Mouse (Mus musculus) embryonic facial prominence, embryonic 14.5 days (tissue): Measurements from ENCODE around the gene Cd9. TPM values are rescaled to one million over a fixed set of nuclear protein-coding genes. Genes with fewer than 3 reads are reported as not detected.

Experiments used
- ATAC-seq: fragments of 200-750 bp; cut with Nextera tagmentation; 2 replicates; pipeline ENCODE4 v1.8.0; 2017; ENCODE audit warnings: low read depth, moderate number of reproducible peaks, moderate TSS enrichment
- DNase-seq: peaks from one replicate; pipeline ENCODE4 v3.0.0-alpha.2; 2015; ENCODE audit warnings: low spot score
- H3K27ac ChIP-seq: fragments of 300-500 bp; sonication (generic); replicated peaks from 2 replicates; pipeline ENCODE4 v1.5.1; 2014; ENCODE audit warnings: low read depth, mild to moderate bottlenecking, low read length, moderate library complexity
- H3K27me3 ChIP-seq: fragments of 300-500 bp; sonication (generic); replicated peaks from 2 replicates; pipeline ENCODE4 v1.6.1; 2014; ENCODE audit warnings: low read length; ENCODE audit not compliant: control insufficient read depth, insufficient read depth
- H3K36me3 ChIP-seq: fragments of 300-500 bp; sonication (generic); 2 replicates; pipeline ENCODE4 v1.6.1; 2014; ENCODE audit warnings: low read length, mixed read lengths; ENCODE audit not compliant: control insufficient read depth, insufficient read depth
- H3K4me1 ChIP-seq: fragments of 300-500 bp; sonication (generic); 2 replicates; pipeline ENCODE4 v1.6.1; 2014; ENCODE audit warnings: antibody characterized with exemption, low read length; ENCODE audit not compliant: control insufficient read depth, insufficient read depth
- H3K4me2 ChIP-seq: fragments of 300-500 bp; sonication (generic); 2 replicates; pipeline ENCODE4 v1.6.1; 2014; ENCODE audit warnings: low read depth, mild to moderate bottlenecking, low read length, moderate library complexity, mixed read lengths
- H3K4me3 ChIP-seq: fragments of 300-500 bp; sonication (generic); 2 replicates; pipeline ENCODE4 v1.5.1; 2014; ENCODE audit warnings: low read depth, mild to moderate bottlenecking, low read length
- H3K9ac ChIP-seq: fragments of 300-500 bp; sonication (generic); 2 replicates; pipeline ENCODE4 v1.6.1; 2014; ENCODE audit warnings: low read depth, mild to moderate bottlenecking, low read length, moderate library complexity, mixed read lengths
- H3K9me3 ChIP-seq: fragments of 300-500 bp; sonication (generic); 2 replicates; pipeline ENCODE4 v1.6.1; 2016; ENCODE audit warnings: low read length; ENCODE audit not compliant: control insufficient read depth
- WGBS: fragments of 180-500 bp; shearing (Covaris S2); extraction: QIAGEN DNeasy Blood & Tissue Kit; methylation state at CpG from one replicate; pipeline ENCODE4 v1.1.7; 2014; 5-methylcytosine and 5-hydroxymethylcytosine counted together
- polyA plus RNA-seq: library from polyadenylated mRNA; unstranded; fragments of >200 nt; fragmentation: Nextera tagmentation; extraction: Ambion mirVana; gene quantifications from 2 replicates; pipeline ENCODE4 v1.2.1, GENCODE M21; 2014

The Cd9 gene
- polyA plus RNA-seq, 1 experiment from 2014 or later = 245 TPM

DNA sequence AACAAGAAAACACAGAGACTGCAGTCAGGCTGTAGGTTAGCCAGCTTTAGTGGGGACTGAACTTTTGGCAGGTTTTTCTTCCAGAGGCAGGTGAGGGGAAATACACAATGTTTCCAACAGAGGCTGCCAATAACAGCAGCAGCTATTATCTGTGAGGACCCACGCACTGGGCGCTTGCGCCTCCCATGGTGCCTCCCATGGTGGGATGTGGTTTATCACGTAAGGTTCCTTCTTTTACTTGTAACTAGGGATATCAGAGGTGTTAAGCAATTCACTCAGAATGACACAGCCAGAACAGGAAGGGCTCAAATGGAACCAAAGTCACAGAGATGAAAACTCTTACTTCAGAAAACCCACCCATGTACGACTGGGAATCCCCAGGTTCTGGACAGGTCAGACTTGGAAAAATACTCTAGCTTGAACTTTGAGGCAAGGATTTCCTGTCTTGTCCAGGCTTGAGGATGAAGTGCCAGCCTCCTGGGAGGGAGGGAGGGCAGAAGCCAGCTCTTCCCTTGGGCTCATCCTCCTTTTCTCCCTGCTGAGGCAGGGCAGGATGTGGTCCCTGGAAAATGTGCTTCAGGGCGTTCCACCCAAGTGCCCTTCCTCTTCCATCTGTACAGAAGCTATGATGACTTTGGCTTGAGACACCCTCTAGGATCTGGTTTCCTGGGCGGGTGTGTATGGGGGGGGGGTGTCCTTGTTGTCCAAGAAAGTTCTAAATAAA lies 12.8 kb downstream of the Cd9 start:
- WGBS = 36% methylated on average over 7 of the region's 7 CpGs
- Histone ChIP-seq H3K4me1 (peaks cover 50% of the 10 kb centered on the region), H3K36me3 (no peaks in the 10 kb centered on the region), H3K9ac (no peak overlapping the region), H3K4me3 (no peak overlapping the region), H3K4me2 (peak overlapping the region; percentile 30; the same call in 1 of the 2 replicates), H3K9me3 (no peaks in the 10 kb centered on the region), H3K27ac (peak overlapping the region; percentile 66), H3K27me3 (no peaks in the 10 kb centered on the region)
- no peak for ATAC-seq
- no peak for DNase-seq

GRCm38 (mm10) chr6:125480396-125481361 lies 13.9 kb downstream of the Cd9 start:
- H3K4me1 ChIP-seq = peaks cover 53% of the 10 kb centered on the region

GRCm38 (mm10) chr6:125479359-125479758 lies 15.2 kb downstream of the Cd9 start:
- Histone ChIP-seq H3K27ac (0 out of 2 replicates have a peak overlapping the region, but pooled peaks have one; percentile 70), H3K36me3 (no peaks in the 10 kb centered on the region), H3K27me3 (no peaks in the 10 kb centered on the region), H3K4me3 (no peak overlapping the region), H3K4me2 (no peak overlapping the region), H3K9ac (no peak overlapping the region), H3K9me3 (no peaks in the 10 kb centered on the region), H3K4me1 (peaks cover 58% of the 10 kb centered on the region)
- DNase-seq (no peak), ATAC-seq (no peak)
- 85% methylated on average over 9 of the region's 9 CpGs for WGBS

More at GRCm38 (mm10) chr6:125480396-125481361, 13.9 kb downstream of the Cd9 start:
- Histone ChIP-seq H3K27ac (peak overlapping the region; percentile 66), H3K27me3 (no peaks in the 10 kb centered on the region), H3K4me2 (peak overlapping the region; percentile 30), H3K36me3 (no peaks in the 10 kb centered on the region), H3K9ac (peak overlapping the region; percentile 9; the same call in 1 of the 2 replicates), H3K9me3 (no peaks in the 10 kb centered on the region), H3K4me3 (no peak overlapping the region)
- peak; percentile 24 for ATAC-seq
- WGBS = 32% methylated on average over 12 of the region's 12 CpGs
- DNase-seq = no peak

DNA sequence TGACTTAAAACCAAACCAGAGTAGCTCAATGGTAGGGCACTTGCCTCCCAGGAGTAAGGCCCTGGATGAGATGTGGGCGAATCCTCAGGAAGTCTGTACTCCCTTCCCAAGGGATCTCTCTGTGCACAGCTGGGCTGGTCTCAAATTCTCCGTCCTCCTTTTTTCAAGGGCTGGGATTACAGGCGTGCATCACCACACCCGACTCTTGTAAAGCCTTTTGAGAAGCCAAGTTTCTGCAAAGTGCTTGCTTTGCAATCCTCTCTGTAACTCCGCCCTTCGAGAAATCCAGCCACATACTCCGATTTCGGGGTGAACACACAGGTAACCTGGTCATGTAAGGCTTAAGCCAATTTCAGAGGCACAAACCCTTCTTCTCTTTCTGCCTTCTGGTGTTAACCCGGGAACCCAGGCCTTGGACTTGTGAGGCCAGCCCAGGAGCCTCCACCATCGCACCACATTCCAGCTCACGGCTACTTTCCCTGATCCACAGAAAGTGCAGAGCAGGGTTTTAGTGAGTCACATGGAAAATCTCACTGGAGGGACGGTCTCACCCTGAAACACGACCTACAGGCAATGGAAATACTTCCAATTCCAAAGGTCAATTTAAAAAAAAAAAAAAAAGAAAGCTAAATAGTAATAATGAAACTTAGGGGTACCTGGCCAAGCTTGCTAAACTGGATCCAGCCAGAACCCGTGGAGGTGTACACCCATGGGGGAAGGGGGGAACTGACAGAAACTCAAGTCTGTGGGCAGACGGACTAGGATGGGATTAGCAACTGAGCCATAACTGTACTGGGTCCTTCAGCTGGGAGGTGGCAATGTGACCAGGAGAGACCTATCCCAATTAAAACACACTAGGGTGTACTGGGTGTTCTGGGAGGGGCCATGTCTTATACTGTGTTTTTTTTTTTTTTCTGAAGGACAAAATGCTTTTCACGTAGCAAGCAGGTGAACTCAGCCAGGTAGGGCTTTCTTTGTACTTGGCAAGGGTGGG lies 16.2 kb downstream of the Cd9 start:
- peak; percentile 72 for DNase-seq
- Histone ChIP-seq H3K4me3 (no peak overlapping the region), H3K9me3 (no peaks in the 10 kb centered on the region), H3K4me2 (no peak overlapping the region), H3K27ac (peak overlapping the region; percentile 70), H3K36me3 (no peaks in the 10 kb centered on the region), H3K4me1 (peaks cover 54% of the 10 kb centered on the region), H3K9ac (no peak overlapping the region), H3K27me3 (no peaks in the 10 kb centered on the region)
- ATAC-seq = peak; percentile 38
- WGBS = 60% methylated on average over 16 of the region's 16 CpGs

- Histone ChIP-seq H3K27me3 (no peaks in the 10 kb centered on the region), H3K4me3 (no peak overlapping the region), H3K4me1 (peaks cover 45% of the 10 kb centered on the region), H3K4me2 (no peak overlapping the region), H3K9me3 (no peaks in the 10 kb centered on the region), H3K36me3 (no peaks in the 10 kb centered on the region), H3K27ac (peak overlapping the region; percentile 70), H3K9ac (0 out of 2 replicates have a peak overlapping the region, but pooled peaks have one; percentile 9)
- WGBS = 60% methylated on average over 9 of the region's 9 CpGs
- no peak for ATAC-seq
- DNase-seq = no peak
Measured at GRCm38 (mm10) chr6:125476826-125477589, 17.6 kb downstream of the Cd9 start.

- Histone ChIP-seq H3K4me3 (no peak overlapping the region), H3K9ac (0 out of 2 replicates have a peak overlapping the region, but pooled peaks have one; percentile 9), H3K36me3 (no peaks in the 10 kb centered on the region), H3K4me2 (no peak overlapping the region), H3K27ac (peak overlapping the region; percentile 70), H3K4me1 (peaks cover 36% of the 10 kb centered on the region), H3K9me3 (no peaks in the 10 kb centered on the region), H3K27me3 (no peaks in the 10 kb centered on the region)
- DNase-seq (no peak), ATAC-seq (no peak)
- 39% methylated on average over 8 of the region's 8 CpGs for WGBS
Measured at GRCm38 (mm10) chr6:125476090-125476489, 18.5 kb downstream of the Cd9 start.

DNA sequence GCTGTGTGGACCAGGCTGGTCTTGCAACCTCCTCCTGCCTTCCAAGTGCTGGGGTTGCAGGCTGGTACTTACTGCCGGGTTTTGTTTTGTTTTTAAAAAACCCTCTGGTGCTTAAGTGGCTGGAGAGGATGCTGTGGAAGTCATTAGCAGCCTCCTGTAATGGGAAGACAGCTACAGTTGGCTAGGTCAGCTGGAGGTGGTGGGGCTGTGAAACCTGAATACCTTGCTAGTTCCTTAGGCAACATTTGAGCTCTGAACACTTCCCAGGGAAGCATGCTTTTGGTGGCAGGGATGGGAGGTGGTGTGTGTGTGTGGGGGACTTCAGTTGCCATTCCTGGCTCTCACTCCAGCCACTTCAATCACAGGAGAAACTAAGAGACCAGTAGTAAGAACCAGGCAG lies 19.4 kb downstream of the Cd9 start:
- Histone ChIP-seq H3K4me2 (no peak overlapping the region), H3K4me1 (peaks cover 29% of the 10 kb centered on the region), H3K27ac (no peak overlapping the region), H3K9ac (no peak overlapping the region), H3K36me3 (no peaks in the 10 kb centered on the region), H3K4me3 (no peak overlapping the region), H3K9me3 (no peaks in the 10 kb centered on the region), H3K27me3 (no peaks in the 10 kb centered on the region)
- DNase-seq (no peak), ATAC-seq (no peak)
- WGBS = 24% methylated on average over 1 of the region's 1 CpGs
